Mouse (Mus musculus) megakaryocyte progenitor cell, adult 5-6 weeks (primary cell): ENCODE results near the gene Kcnj9. TPM values are rescaled to one million over a fixed set of nuclear protein-coding genes. Genes with fewer than 3 reads are reported as not detected.

Source experiments
- ATAC-seq: replicated peaks from 2 replicates; pipeline ENCODE4 v1.8.0; 2016; ENCODE audit warnings: mild to moderate bottlenecking, moderate TSS enrichment, inconsistent platforms; ENCODE audit not compliant: poor library complexity
- total RNA-seq, 2 experiments: library from RNA; stranded (forward) in 1 of 2; stranded (reverse) in 1 of 2; fragments of 157-497, 149-512 nt in 1 of 2; fragments of 200-1000 nt in 1 of 2; gene quantifications; 2 replicates each; pipeline versions ENCODE4 v1.2.3 to v1.2.4; 2015 to 2017

Gene Kcnj9
- total RNA-seq, 2 experiments from 2014 or later, result not detected

- peak; percentile 68 for ATAC-seq
Observed at GRCm38 (mm10) chr1:172335804-172336203, 6.7 kb upstream of the Kcnj9 start.

DNA sequence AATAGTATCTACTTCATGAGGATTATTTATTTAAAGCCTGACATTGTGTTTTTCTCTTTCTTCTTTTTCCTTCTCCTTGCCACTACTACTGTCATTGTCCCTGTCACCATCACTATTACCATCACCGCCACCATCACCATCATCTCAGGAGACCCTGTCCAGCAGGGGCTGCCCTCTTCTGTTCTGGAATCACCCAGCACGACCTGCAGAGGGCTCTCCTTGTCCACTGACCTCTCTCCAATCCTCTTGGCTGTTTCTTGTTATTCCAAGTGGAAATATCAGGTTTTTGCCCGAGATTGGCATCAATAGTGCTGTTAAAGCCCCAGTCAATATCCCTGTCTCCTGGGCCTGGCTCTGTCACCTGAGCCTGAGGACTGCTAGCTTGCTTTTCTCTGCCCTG, 4.4 kb upstream of the Kcnj9 start:
- ATAC-seq, result no peak

- no peak for ATAC-seq
Observed at GRCm38 (mm10) chr1:172332925-172333324, 3.8 kb upstream of the Kcnj9 start.

DNA sequence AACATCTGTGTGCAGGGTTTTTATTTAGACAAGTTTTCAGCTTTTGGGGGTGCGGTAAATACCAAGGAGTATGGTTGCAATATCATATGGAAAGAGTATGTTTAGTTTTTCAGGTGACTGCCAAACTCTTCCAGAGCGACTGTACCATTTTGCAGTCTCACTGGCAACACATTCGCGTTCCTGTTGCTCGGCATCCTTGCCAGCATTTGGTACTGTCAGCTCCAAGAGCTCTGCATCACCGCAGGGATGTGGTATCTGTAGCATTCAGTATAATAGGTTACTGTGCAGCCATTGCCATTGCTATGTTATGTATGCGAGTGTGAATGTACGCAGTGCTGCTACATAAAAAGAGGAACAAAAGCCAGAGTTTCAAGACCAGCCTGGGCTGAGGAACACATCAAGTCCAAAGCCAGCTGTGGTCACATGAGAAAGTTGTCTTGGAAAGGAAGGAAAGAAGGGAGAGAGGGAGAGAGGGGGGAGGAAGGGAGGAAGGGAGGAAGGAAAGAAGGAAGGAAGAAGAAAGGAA, 2.4 kb upstream of the Kcnj9 start:
- ATAC-seq, result peak; percentile 48

GRCm38 (mm10) chr1:172329616-172330015, 498 bp upstream of the Kcnj9 start:
- ATAC-seq, result no peak

DNA sequence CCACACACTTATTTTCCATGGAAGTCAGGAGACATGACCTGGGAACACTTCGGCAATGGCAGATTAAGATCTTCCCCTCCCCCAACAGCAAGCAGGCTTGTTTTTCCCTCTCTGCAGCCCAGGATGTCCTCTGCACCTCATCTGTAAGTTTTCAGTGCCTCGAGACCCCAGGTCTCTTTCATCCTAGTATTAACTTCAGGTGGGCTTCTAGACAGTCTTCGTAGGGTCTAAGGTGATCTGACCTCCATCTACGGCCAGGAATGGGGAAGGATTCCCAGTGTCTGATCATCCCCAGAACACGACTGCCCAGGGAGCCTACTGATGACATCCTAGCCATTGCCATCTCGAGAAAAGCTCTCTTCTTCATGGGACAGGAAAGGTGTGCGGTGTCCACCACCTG, 657 bp downstream of the Kcnj9 start:
- ATAC-seq, result no peak

DNA sequence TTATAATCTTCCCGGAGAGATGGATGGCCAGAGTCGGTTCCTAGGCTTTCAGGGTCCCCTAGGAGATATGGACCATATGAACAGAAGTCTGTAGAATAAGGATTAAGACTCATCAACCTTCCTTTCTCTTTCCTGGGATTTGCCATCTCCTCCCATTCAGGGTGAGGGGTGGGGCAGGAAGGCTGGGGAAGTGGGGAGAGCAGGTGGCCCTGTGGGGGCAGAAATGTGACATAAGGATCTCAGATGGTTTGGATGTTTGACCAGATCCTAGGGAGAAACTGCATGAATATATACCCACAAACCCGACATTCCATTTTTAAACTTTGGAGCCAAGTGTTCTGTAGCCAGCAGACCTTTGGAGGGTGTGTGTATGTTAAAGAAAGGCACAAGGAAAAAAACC, 1.1 kb downstream of the Kcnj9 start:
- no peak for ATAC-seq

- no peak for ATAC-seq
Observed at GRCm38 (mm10) chr1:172327206-172328001, 1.7 kb downstream of the Kcnj9 start.

- ATAC-seq, result no peak
Observed at GRCm38 (mm10) chr1:172326684-172327083, 2.4 kb downstream of the Kcnj9 start.

GRCm38 (mm10) chr1:172325680-172326535, 3.2 kb downstream of the Kcnj9 start:
- peak; percentile 76 for ATAC-seq

GRCm38 (mm10) chr1:172324725-172325124, 4.4 kb downstream of the Kcnj9 start:
- peak; percentile 87 for ATAC-seq

- ATAC-seq, result no peak
Observed at GRCm38 (mm10) chr1:172323801-172324359, 5.2 kb downstream of the Kcnj9 start.

DNA sequence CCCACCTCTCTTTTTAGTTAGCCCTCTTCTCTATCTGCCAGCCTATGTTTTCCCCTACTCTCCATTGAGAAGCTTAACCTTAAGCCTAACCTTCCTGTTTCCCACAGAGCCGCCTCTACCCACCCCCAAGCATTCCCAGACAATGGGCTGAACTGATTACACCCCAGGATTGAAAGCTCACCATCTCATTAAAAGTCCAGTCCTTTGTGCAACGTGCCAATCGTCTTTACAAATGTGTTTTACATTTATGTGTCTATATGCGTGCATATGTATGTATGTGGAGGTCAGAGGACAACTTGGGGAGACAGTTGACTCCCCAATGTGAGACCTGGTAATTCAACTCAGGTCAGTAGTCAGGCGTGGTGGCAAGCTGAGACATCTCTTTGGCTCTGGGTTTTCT, 5.8 kb downstream of the Kcnj9 start:
- ATAC-seq, result no peak

- ATAC-seq, result no peak
Observed at GRCm38 (mm10) chr1:172322725-172323124, 6.4 kb downstream of the Kcnj9 start.

DNA sequence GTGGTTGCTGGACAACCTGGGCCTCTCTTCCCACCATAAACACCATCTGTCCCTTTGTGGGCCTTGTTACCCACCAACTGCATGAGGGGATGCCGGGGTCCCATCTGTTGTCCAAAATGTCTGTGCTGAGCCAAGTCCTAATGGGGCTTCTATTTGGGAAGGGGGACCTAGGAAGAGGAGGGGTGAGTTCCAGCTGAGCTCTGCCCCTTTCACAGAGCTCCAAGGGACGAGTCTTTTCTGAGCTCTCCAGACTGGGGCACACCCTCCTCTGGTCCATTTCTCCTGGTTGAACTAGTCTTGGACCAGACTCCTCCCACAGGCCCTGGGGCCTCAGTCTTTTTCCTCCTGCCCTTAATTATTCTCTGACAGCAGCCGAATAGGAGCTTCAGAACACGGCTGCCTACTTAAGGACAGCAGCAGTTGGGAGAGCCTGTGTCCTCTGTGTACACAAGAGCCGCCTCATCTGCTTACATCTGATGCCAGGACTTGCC, 9.2 kb downstream of the Kcnj9 start:
- ATAC-seq, result no peak

DNA sequence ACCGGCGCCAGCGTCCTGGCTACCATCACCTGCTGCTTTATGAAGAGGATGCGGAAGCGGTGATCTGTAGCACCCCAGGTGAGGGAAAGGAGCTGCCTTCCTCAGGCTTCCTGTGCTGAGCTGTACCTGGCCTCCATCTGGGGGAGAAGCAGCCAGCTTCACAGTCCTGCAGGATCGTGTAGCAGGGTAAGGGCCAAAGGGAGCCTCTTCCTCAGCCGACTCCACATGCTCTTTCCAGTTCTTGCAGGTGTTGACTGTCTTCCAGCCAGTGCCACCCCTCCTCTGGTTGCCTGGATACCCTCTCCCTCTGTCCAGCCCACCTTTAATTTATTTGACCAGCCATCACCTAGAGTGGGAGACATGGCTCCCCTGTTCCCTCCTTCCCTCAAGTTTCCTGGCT, 9.8 kb downstream of the Kcnj9 start:
- ATAC-seq, result no peak

DNA sequence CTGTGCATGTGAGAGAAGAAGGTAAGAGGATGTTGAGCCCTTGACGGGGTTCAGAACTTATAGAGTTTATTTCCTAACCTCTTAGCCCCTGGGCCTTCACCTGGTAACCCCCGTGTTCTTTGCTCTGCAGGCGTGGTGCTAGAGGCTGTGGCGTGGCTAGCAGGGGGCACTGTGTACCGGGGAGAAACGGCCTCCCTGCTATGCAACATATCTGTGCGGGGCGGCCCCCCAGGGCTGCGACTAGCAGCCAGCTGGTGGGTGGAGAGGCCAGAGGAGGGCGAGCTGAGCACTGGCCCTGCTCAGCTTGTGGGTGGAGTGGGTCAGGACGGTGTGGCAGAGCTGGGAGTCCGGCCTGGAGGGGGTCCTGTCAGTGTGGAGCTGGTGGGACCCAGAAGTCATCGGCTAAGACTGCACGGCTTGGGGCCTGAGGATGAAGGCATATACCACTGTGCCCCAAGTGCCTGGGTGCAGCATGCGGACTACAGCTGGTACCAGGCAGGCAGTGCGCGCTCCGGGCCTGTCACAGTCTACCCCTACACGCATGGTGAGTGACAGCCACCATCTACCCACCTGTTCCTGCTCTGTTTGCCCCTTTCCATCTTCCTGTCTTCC, 10.6 kb downstream of the Kcnj9 start:
- ATAC-seq, result no peak

DNA sequence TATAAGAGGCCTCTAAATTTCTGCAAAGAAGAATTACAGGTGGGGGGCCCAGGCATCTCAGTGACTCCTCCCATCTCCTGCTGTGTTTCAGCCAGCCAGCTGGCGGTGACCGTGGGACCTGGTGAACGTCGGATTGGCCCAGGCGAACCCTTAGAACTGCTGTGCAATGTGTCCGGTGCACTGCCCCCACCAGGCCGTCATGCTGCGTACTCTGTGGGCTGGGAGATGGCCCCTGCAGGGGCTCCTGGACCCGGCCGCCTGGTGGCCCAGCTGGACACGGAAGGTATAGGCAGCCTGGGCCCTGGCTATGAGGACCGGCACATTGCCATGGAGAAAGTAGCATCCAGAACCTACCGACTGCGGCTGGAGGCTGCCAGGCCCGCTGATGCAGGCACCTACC, 11.2 kb downstream of the Kcnj9 start:
- no peak for ATAC-seq

DNA sequence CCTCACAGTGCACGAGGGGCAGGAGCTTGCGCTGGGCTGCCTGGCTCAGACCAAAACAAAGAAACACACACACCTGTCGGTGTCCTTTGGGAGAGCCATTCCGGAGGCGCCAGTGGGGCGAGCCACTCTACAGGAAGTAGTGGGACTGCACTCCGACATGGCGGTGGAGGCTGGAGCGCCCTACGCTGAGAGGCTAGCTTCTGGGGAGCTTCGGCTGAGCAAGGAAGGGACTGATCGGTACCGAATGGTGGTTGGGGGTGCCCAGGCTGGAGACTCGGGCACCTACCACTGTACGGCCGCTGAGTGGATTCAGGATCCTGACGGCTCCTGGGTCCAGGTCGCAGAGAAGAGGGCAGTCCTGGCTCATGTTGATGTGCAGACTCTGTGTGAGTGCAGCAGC, 11.7 kb downstream of the Kcnj9 start:
- no peak for ATAC-seq

DNA sequence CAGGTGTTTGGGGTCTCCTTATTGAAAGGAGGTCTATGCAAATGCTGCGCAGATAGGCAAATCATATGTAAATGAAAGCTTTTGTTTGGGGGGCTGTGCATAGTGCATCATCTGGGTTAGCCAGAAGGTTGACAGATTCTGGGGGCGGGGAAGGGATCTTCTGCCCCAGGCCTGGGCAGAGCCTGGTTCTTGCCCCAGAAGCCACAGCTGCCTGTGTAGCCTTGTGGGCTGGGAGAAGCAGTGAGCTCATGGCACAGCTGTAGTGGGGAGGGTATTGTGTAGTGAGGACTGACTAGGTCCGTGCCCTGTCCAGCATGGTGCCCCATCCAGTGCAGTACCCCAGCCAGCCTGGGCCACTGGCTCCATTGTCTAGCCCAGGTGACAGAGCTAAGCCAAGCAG, 14.2 kb downstream of the Kcnj9 start:
- no peak for ATAC-seq
